In genomic region chr6:84139932-84140331, GRCm38 (mm10) we compare ENCODE assay signal across 11 mouse cellular contexts.
DNase-seq lines count a peak whose midpoint lies in the region; ATAC-seq and TF ChIP-seq lines count a peak whose summit lies in the region.
"Had no signal": no experiment of that assay in that cellular context is flagged by ENCODE, and none has a peak within 500 bp of the region (broad histone marks: within the 10 kb centered on the region; RNA-seq: fewer than 3 reads in every experiment).

No protein-coding gene starts in this region.

- no peak overlapping the region for H3K4me3 ChIP-seq in neural tube, embryonic 15.5 days (replicated peaks)
- no peak overlapping the region for H3K4me3 ChIP-seq in heart, embryonic 13.5 days
- H3K4me3 ChIP-seq in stomach, postnatal 0 days (ENCODE audit: low read depth, low read length): no peak overlapping the region
- H3K4me3 ChIP-seq in forebrain, embryonic 10.5 days: no peak overlapping the region
- H3K4me3 ChIP-seq: lung, embryonic 15.5 days had no signal

- no peak overlapping the region for H3K9ac ChIP-seq in neural tube, embryonic 15.5 days (replicated peaks)
- H3K9ac ChIP-seq in heart, embryonic 13.5 days: no peak overlapping the region
- no peak overlapping the region for H3K9ac ChIP-seq in stomach, postnatal 0 days (ENCODE audit: low read length)
- H3K9ac ChIP-seq: lung, embryonic 15.5 days had no signal

- ATAC-seq in neural tube, embryonic 15.5 days (ENCODE audit: low FRiP score): 0 out of 2 replicates have a peak, but pooled peaks have one; percentile 31
- no peak for ATAC-seq in heart, embryonic 13.5 days (ENCODE audit: extremely low read depth, insufficient number of reproducible peaks, low FRiP score, low TSS enrichment)
- ATAC-seq in stomach, postnatal 0 days (ENCODE audit: low FRiP score, low TSS enrichment): no peak

- no peak overlapping the region for H3K27ac ChIP-seq in neural tube, embryonic 15.5 days (replicated peaks)
- H3K27ac ChIP-seq in heart, embryonic 13.5 days (replicated peaks): 0 out of 2 replicates have a peak overlapping the region, but pooled peaks have one; percentile 8
- H3K27ac ChIP-seq in stomach, postnatal 0 days (replicated peaks): no peak overlapping the region
- no peak overlapping the region for H3K27ac ChIP-seq in forebrain, embryonic 10.5 days
- H3K27ac ChIP-seq: kidney, postnatal 0 days; lung, embryonic 15.5 days had no signal

- no peak overlapping the region for H3K4me2 ChIP-seq in neural tube, embryonic 15.5 days
- H3K4me2 ChIP-seq in heart, embryonic 13.5 days: no peak overlapping the region
- no peak overlapping the region for H3K4me2 ChIP-seq in stomach, postnatal 0 days (replicated peaks; ENCODE audit: low read depth)
- H3K4me2 ChIP-seq: lung, embryonic 15.5 days had no signal

- H3K4me1 ChIP-seq in neural tube, embryonic 15.5 days: peaks cover 14% of the 10 kb centered on the region
- peaks cover 36% of the 10 kb centered on the region for H3K4me1 ChIP-seq in heart, embryonic 13.5 days
- no peaks in the 10 kb centered on the region for H3K4me1 ChIP-seq in stomach, postnatal 0 days (replicated peaks; ENCODE audit: control insufficient read depth, insufficient read depth)
- H3K4me1 ChIP-seq in forebrain, embryonic 10.5 days: peaks cover 23% of the 10 kb centered on the region

- WGBS in neural tube, embryonic 15.5 days: 72% methylated on average over 14 of the region's 14 CpGs
- WGBS in heart, embryonic 13.5 days: 35% methylated on average over 14 of the region's 14 CpGs
- WGBS in stomach, postnatal 0 days: 69% methylated on average over 14 of the region's 14 CpGs
- WGBS in forebrain, embryonic 10.5 days: 93% methylated on average over 14 of the region's 14 CpGs

- no peak for TF ChIP-seq CTCF in stomach, postnatal 0 days (IDR thresholded peaks at IDR 0.05; ENCODE audit: low read depth)

- no peaks in the 10 kb centered on the region for H3K36me3 ChIP-seq in neural tube, embryonic 15.5 days
- peaks cover 27% of the 10 kb centered on the region for H3K36me3 ChIP-seq in heart, embryonic 13.5 days
- no peaks in the 10 kb centered on the region for H3K36me3 ChIP-seq in stomach, postnatal 0 days (ENCODE audit: control insufficient read depth, insufficient read depth, low read length)
- H3K36me3 ChIP-seq in forebrain, embryonic 10.5 days (replicated peaks): no peaks in the 10 kb centered on the region
- H3K36me3 ChIP-seq: lung, embryonic 15.5 days had no signal

- no peaks in the 10 kb centered on the region for H3K9me3 ChIP-seq in neural tube, embryonic 15.5 days (replicated peaks)
- H3K9me3 ChIP-seq in heart, embryonic 13.5 days: no peaks in the 10 kb centered on the region
- H3K9me3 ChIP-seq in stomach, postnatal 0 days (ENCODE audit: control insufficient read depth, low read length): no peaks in the 10 kb centered on the region
- H3K9me3 ChIP-seq in forebrain, embryonic 10.5 days: no peaks in the 10 kb centered on the region
- H3K9me3 ChIP-seq: lung, embryonic 15.5 days had no signal

- H3K27me3 ChIP-seq in neural tube, embryonic 15.5 days (replicated peaks): no peaks in the 10 kb centered on the region
- no peaks in the 10 kb centered on the region for H3K27me3 ChIP-seq in heart, embryonic 13.5 days (replicated peaks)
- H3K27me3 ChIP-seq in stomach, postnatal 0 days (ENCODE audit: control insufficient read depth, insufficient read depth, low read length): no peaks in the 10 kb centered on the region
- no peaks in the 10 kb centered on the region for H3K27me3 ChIP-seq in forebrain, embryonic 10.5 days (ENCODE audit: poor library complexity, severe bottlenecking)
- H3K27me3 ChIP-seq: lung, embryonic 15.5 days had no signal

- no peak for DNase-seq in neural tube, embryonic 10.5 days (ENCODE audit: extremely low spot score, low spot score)
- DNase-seq in cerebellum, adult 18-20 months: peak; percentile 78 to 82
- peak; percentile 16 to 42 for DNase-seq in lung, postnatal 4 days
- DNase-seq in stomach, postnatal 0 days (ENCODE audit: low spot score): no peak
- DNase-seq in B cell, adult 2 months: no peak
- no peak for DNase-seq in forebrain, embryonic 10.5 days (ENCODE audit: extremely low spot score, low spot score)
- DNase-seq: retina, postnatal 1 day had no signal

- TF ChIP-seq EP300 in stomach, postnatal 0 days (optimal IDR thresholded peaks at IDR 0.05): no peak

Comparison
In these comparisons a context has a peak if more than half of its experiments do, and no peak if none do; other contexts are left out.
1. DNase-seq: peak in cerebellum, adult 18-20 months (2 of 2) and lung, postnatal 4 days (2 of 2); none in neural tube, embryonic 10.5 days (single experiment), stomach, postnatal 0 days (single experiment), B cell, adult 2 months (0 of 2) and forebrain, embryonic 10.5 days (single experiment).